Mouse (Mus musculus): ENCODE results near the gene Hdac6.
"Not testable (repeated sequence)": the region's sequence is repeated elsewhere in the genome, so short reads cannot be mapped to it uniquely, and the experiment has no call there.

The Hdac6 gene

GRCm38 (mm10) chrX:7922032-7922431, 25.7 kb downstream of the Hdac6 start:
- DNase-seq (ENCODE audit: low read depth, low spot score) = peak; percentile 35

- DNase-seq (ENCODE audit: low read depth, low spot score) = no peak
Measured at GRCm38 (mm10) chrX:7919601-7920383, 27.9 kb downstream of the Hdac6 start, which contains the start of gene Pcsk1n. Gene Pcsk1n (plus strand): TSS chrX:7919822.

GRCm38 (mm10) chrX:7917960-7918359, 29.7 kb downstream of the Hdac6 start:
- peak; percentile 11 for DNase-seq (ENCODE audit: low read depth, low spot score)

GRCm38 (mm10) chrX:7915669-7916068, 32.0 kb downstream of the Hdac6 start:
- DNase-seq (ENCODE audit: low read depth, low spot score) = peak; percentile 30

GRCm38 (mm10) chrX:7910473-7910872, 37.2 kb downstream of the Hdac6 start:
- no peak for DNase-seq (ENCODE audit: low read depth, low spot score)

GRCm38 (mm10) chrX:7909242-7909641, 38.4 kb downstream of the Hdac6 start, which contains the start of gene Gm10490:
Gene Gm10490 (plus strand): TSS chrX:7909542.
- not testable (repeated sequence) for DNase-seq (ENCODE audit: low read depth, low spot score)

- no peak for DNase-seq (ENCODE audit: low read depth, low spot score)
Measured at GRCm38 (mm10) chrX:7907735-7908134, 40.0 kb downstream of the Hdac6 start, which contains the start of gene Gm10491. Gene Gm10491 (minus strand): TSS chrX:7907835.

GRCm38 (mm10) chrX:7904441-7904840, 43.2 kb downstream of the Hdac6 start:
- no peak for DNase-seq (ENCODE audit: low read depth, low spot score)

GRCm38 (mm10) chrX:7898880-7899874, 48.5 kb downstream of the Hdac6 start, which contains the start of the genes Pqbp1 and Timm17b:
Gene Pqbp1 (minus strand): TSS chrX:7899269.
Gene Timm17b (plus strand): TSS chrX:7899357.
- DNase-seq (ENCODE audit: low read depth, low spot score) = peak; percentile 93

- peak; percentile 49 for DNase-seq (ENCODE audit: low read depth, low spot score)
Measured at GRCm38 (mm10) chrX:7898211-7898610, 49.5 kb downstream of the Hdac6 start.

GRCm38 (mm10) chrX:7883841-7884567, 63.7 kb downstream of the Hdac6 start, which contains the start of gene Slc35a2:
Gene Slc35a2 (plus strand): TSS chrX:7884028.
- DNase-seq (ENCODE audit: low read depth, low spot score) = peak; percentile 81

Measured in CD4-positive, CD25-positive, alpha-beta regulatory T cell, adult 2 months (primary cell).